Mouse (Mus musculus): ENCODE measurements at regions not wholly inside any gene's neighbourhood (a gene's known extent, or its start where the extent isn't known, plus 50 kb on each side); places are given as distances from the start of the nearest gene placed in this dataset.

GRCm38 (mm10) chr14:72200307-72200706 is 291.3 kb downstream of the Gm9195 start:
- DNase-seq: peak; percentile 3

GRCm38 (mm10) chr14:72199900-72200299 is 291.7 kb downstream of the Gm9195 start:
- DNase-seq: no peak

- DNase-seq: peak; percentile 16
Measured at GRCm38 (mm10) chr14:72197972-72198371, 293.7 kb downstream of the Gm9195 start.

- peak; percentile 31 for DNase-seq
Measured at GRCm38 (mm10) chr14:72187329-72187984, 304.2 kb downstream of the Gm9195 start.

GRCm38 (mm10) chr14:72175751-72176150 is 315.9 kb downstream of the Gm9195 start:
- DNase-seq: no peak

- no peak for DNase-seq
Measured at GRCm38 (mm10) chr14:72172549-72173405, 318.9 kb downstream of the Gm9195 start.

- DNase-seq: no peak
Measured at GRCm38 (mm10) chr14:72171777-72172176, 319.9 kb downstream of the Gm9195 start.

- DNase-seq: peak; percentile 27
Measured at GRCm38 (mm10) chr14:72158537-72159323, 332.9 kb downstream of the Gm9195 start.

- DNase-seq: no peak
Measured at GRCm38 (mm10) chr14:72155197-72155907, 336.3 kb downstream of the Gm9195 start.

- no peak for DNase-seq
Measured at GRCm38 (mm10) chr14:72151676-72152075, 340.0 kb downstream of the Gm9195 start.

GRCm38 (mm10) chr14:72149463-72149862 is 342.2 kb downstream of the Gm9195 start:
- peak; percentile 50 for DNase-seq

- DNase-seq: no peak
Measured at GRCm38 (mm10) chr14:72148886-72149285, 342.8 kb downstream of the Gm9195 start.

- no peak for DNase-seq
Measured at GRCm38 (mm10) chr14:72146381-72146780, 345.3 kb downstream of the Gm9195 start.

- DNase-seq: no peak
Measured at GRCm38 (mm10) chr14:72142883-72143487, 348.7 kb downstream of the Gm9195 start.

GRCm38 (mm10) chr14:72141136-72141535 is 350.5 kb downstream of the Gm9195 start:
- no peak for DNase-seq

- no peak for DNase-seq
Measured at GRCm38 (mm10) chr14:72130149-72130548, 361.5 kb downstream of the Gm9195 start.

GRCm38 (mm10) chr14:72121786-72122185 is 369.9 kb downstream of the Gm9195 start:
- peak; percentile 48 for DNase-seq

- DNase-seq: no peak
Measured at GRCm38 (mm10) chr14:72121006-72121405, 370.6 kb downstream of the Gm9195 start.

- no peak for DNase-seq
Measured at GRCm38 (mm10) chr14:72116842-72117241, 374.8 kb downstream of the Gm9195 start.

GRCm38 (mm10) chr14:72113377-72113993 is 378.2 kb downstream of the Gm9195 start:
- no peak for DNase-seq

GRCm38 (mm10) chr14:72110689-72111088 is 380.9 kb downstream of the Gm9195 start:
- no peak for DNase-seq

- DNase-seq: no peak
Measured at GRCm38 (mm10) chr14:72091579-72091978, 400.1 kb downstream of the Gm9195 start.

Data from lung, postnatal 10 days (tissue).